Mouse (Mus musculus) lung, postnatal 10 days (tissue): ENCODE results near the gene Fxyd1.

Experiments
- DNase-seq: peaks from one replicate; pipeline ENCODE4 v3.0.0; 2021

The Fxyd1 gene

DNA sequence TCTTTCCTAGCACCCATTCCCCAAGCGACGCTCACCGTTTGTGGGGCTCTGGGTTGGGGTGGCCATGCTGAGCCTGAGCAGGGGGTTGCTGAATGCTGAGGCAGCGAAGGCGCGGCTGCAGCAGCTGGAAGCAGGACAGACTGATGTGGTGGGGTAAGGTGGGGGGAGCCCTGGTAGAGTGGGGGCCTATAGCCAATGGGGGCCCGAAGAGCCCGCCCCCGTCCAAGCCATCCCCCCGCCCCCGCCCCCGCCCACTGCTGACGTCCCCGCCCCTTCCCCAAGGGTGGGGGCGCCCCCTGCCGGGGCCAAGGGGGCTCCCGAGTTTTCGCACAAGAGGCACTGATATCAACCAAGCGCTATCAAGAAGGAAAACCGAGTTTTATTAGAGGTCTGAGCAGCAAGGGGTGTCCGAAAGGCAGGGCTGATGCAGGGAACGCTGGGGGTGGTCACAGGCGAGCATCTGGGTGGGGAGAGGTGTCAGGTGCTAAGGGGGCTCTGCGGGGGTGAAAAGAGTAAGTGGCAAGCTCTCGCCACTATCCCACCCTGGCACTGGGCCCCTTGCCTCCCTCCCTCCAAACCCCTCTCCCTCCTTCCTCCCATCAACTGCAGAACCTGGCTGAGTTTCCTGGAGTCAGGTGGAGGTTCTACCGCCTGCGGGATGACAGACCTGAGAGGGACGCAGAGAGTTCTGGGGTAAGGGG, 5.5 kb downstream of the Fxyd1 start, which contains the start of gene Fxyd7:
TSS of gene Fxyd7 (minus strand) at position 147 of the 701 bp plus-strand sequence.
- no peak for DNase-seq

DNA sequence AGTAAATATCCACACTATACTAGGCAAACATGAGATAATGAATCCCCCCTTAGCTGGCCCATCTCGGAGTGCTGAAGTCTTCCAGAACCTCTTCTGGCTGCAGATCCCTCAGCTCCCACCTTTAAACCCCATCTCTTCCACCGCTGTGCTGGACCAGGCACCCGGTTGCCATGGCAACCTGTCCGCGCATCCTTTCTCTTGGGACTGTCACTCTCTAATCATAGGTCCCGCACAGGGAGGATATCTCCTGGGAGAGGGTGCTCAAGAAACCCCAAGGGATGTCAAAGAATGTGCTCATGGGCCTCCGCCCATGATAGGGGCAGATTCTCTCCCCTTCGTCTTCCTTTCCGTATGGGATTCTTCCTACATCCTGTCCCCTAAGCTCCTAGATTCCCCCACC, 6.1 kb downstream of the Fxyd1 start:
- no peak for DNase-seq

- DNase-seq = no peak
These were observed 6.5 kb downstream of the Fxyd1 start for GRCm38 (mm10) chr7:31050487-31050886.

DNA sequence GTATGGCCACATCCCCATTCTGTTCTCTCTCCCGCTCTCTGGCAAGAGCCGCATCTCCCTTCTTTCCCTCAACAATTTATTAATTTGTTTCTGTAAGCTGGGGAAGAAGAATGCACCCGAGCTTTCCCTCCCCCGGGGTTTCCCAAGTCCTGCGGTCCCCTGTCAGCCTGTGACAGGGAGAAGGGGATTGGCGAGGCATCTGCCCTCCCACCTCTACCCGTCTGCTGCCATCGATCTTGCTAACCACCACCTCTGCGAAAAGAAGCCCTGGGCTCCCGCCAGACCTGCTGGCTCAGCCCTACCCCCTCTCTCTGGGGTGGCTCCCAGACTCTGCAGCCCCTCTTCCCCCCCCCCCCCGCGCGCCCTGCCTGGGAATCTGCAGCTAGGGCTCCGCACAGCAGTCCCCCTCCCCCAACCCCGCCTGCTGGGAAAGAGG, 7.1 kb downstream of the Fxyd1 start:
- no peak for DNase-seq

- peak; percentile 44 for DNase-seq
These were observed 7.7 kb downstream of the Fxyd1 start for GRCm38 (mm10) chr7:31049135-31049845.

GRCm38 (mm10) chr7:31042431-31042910, 14.5 kb downstream of the Fxyd1 start, which contains the start of gene Fxyd5:
TSS of gene Fxyd5 (minus strand) at chr7:31042481.
- DNase-seq = no peak

- peak; percentile 79 for DNase-seq
These were observed 15.2 kb downstream of the Fxyd1 start for GRCm38 (mm10) chr7:31041662-31042315.

- no peak for DNase-seq
These were observed 16.0 kb downstream of the Fxyd1 start for GRCm38 (mm10) chr7:31041023-31041407.

DNA sequence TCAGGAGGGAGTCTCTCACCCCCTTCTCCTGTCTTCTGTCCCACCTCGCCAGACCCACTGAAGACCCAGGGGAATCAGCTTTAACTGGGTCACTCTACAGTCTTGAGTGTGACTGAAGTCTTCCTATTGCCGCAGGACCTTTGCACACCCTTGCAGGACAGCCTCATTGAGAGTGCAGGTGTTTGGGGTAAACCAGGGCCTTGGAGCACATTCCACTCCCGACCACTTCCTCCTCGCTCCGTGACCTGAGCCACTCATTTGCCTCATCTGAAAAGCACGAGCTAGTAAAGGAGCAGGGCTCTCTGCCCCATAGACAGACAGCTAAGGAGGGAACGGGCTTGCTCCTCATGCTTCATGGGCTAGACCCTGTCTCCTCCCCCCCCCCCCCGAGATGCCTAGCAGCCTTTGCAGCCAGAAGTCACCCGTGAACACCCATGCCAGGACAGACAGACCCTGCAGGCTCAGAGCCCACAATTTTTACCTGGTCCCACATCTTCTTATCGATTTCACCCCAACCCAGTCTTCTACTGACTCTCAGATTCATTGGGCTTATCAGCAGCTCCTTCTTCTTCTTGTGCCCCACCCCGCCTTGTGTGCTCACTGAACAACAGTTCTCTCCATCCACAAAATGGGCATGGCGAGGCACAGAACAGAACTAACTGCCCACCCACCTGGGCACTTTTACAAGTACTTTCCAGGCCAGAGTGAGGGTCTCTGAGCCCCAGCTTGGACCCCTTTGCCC, 16.5 kb downstream of the Fxyd1 start:
- DNase-seq = no peak

DNA sequence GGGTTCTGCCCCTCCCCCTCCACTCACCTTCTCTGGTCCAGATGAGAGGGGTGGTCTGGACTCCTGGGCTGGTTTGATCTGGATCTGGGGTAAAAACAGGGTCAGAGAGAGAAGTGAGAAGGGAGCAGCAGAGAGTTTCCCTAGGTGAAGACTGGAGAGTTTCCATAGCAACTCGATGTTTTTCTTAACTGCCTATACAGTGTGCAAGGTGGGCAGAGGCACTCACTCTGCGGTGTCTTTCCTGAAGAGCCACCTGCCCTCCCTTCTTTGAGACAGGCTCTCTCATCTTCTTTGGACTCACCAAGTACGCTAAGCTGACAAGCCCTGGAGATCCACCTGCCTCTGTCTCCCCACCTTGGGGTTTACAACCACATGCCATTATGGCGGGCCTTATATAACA, 18.0 kb downstream of the Fxyd1 start:
- no peak for DNase-seq

GRCm38 (mm10) chr7:31037675-31038074, 19.3 kb downstream of the Fxyd1 start:
- no peak for DNase-seq

GRCm38 (mm10) chr7:31036917-31037316, 20.1 kb downstream of the Fxyd1 start:
- no peak for DNase-seq

- DNase-seq = no peak
These were observed 21.7 kb downstream of the Fxyd1 start for GRCm38 (mm10) chr7:31035291-31035690.

- peak; percentile 36 for DNase-seq
These were observed 22.2 kb downstream of the Fxyd1 start for GRCm38 (mm10) chr7:31034789-31035188.

GRCm38 (mm10) chr7:31033409-31034165, 23.4 kb downstream of the Fxyd1 start:
- no peak for DNase-seq

DNA sequence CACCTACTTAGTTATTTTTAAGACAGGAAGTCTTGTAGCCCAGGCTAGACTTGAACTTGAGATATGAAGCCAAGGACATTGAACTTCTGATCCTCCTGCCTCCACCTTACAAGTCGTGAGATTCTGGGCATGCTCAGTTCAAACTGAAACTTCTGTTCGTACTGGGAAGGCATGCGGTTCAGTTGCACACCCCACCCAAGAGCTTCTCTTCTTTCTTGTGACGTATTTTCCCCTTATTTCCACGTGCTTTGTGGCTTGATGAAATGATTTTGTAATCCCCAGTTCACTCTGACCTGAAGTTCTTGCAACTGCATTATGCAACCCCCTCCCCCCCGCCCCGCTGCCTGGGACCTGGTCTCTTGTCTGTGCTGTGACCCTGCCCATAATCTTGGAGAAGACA, 25.3 kb downstream of the Fxyd1 start:
- DNase-seq = no peak

DNA sequence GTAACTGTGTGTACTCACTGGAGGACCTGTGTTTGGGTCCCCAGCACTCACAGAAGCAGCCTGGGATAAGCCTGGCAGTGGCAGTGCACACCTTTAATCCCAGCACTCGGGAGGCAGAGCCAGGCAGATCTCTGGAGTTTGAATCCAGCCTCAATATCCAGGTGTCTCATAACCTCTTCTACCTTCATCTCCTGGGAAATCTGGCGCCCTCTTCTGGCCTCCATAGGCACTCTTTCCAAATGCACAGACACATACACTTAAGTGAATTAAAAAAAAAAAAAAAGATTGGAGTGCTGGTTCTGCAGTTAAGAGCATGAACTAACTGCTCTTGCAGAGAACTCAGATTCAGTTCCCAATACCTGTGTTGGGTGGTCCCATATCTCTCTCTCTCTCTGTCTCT, 26.3 kb downstream of the Fxyd1 start:
- DNase-seq = no peak

GRCm38 (mm10) chr7:31028609-31029008, 28.4 kb downstream of the Fxyd1 start:
- no peak for DNase-seq

- no peak for DNase-seq
These were observed 39.7 kb downstream of the Fxyd1 start for GRCm38 (mm10) chr7:31017104-31017901.

GRCm38 (mm10) chr7:31012971-31013370, 44.0 kb downstream of the Fxyd1 start:
- DNase-seq = no peak

DNA sequence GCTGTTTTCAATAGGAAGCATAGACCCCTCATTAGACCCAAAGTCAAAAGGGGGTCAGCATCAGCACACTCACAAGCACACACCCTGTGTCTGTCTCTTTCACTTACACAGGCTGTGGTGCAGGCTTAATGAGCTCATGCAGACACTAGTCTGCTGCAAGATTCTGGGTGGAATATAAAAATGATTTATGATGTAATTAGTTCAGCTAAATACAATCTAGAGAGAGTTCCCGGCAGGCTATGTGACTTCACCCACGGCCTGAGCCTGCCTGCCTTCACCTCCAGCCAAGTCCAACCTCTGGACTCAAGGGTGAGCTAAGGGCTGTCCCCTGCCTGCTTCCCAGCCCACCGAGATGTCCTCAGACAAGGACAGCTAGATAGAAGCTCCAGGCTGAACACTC, 48.1 kb downstream of the Fxyd1 start:
- no peak for DNase-seq
